Mouse (Mus musculus): ENCODE measurements at regions not wholly inside any gene's neighbourhood (a gene's known extent, or its start where the extent isn't known, plus 50 kb on each side); places are given as distances from the start of the nearest gene placed in this dataset.

GRCm38 (mm10) chr7:69572626-69573394, 793.7 kb downstream of the Nr2f2 start:
- Histone ChIP-seq H3K4me3 (ENCODE audit: low read depth, low read length) (no peak overlapping the region), H3K9ac (ENCODE audit: low read length) (no peak overlapping the region), H3K9me3 (replicated peaks; ENCODE audit: control insufficient read depth, low read length) (no peaks in the 10 kb centered on the region), H3K27ac (ENCODE audit: low read depth, low read length) (no peak overlapping the region; the same call in 1 of the 2 replicates), H3K36me3 (ENCODE audit: control insufficient read depth, insufficient read depth, low read length) (no peaks in the 10 kb centered on the region), H3K27me3 (replicated peaks; ENCODE audit: control insufficient read depth, insufficient read depth, low read length) (no peaks in the 10 kb centered on the region), H3K4me1 (ENCODE audit: control insufficient read depth, insufficient read depth, low read length) (peaks cover 6% of the 10 kb centered on the region; the same call in 1 of the 2 replicates), H3K4me2 (ENCODE audit: low read length) (no peak overlapping the region)
- ATAC-seq = peak; percentile 94
- 14% methylated on average over 7 of the region's 7 CpGs for WGBS
- DNase-seq (ENCODE audit: low spot score) = peak; percentile 87

- 36% methylated on average over 4 of the region's 4 CpGs for WGBS
- Histone ChIP-seq H3K4me3 (ENCODE audit: low read depth, low read length) (no peak overlapping the region), H3K4me1 (ENCODE audit: control insufficient read depth, insufficient read depth, low read length) (peaks cover 3% of the 10 kb centered on the region; the same call in 1 of the 2 replicates), H3K27me3 (replicated peaks; ENCODE audit: control insufficient read depth, insufficient read depth, low read length) (no peaks in the 10 kb centered on the region), H3K4me2 (ENCODE audit: low read length) (no peak overlapping the region), H3K9me3 (replicated peaks; ENCODE audit: control insufficient read depth, low read length) (no peaks in the 10 kb centered on the region), H3K36me3 (ENCODE audit: control insufficient read depth, insufficient read depth, low read length) (no peaks in the 10 kb centered on the region), H3K27ac (ENCODE audit: low read depth, low read length) (no peak overlapping the region), H3K9ac (ENCODE audit: low read length) (no peak overlapping the region)
- ATAC-seq (peak; percentile 37; the same call in 1 of the 2 replicates), DNase-seq (ENCODE audit: low spot score) (peak; percentile 53)
Observed at GRCm38 (mm10) chr7:69566949-69567348, 799.6 kb downstream of the Nr2f2 start.

- no peaks in the 10 kb centered on the region for H3K27me3 ChIP-seq (replicated peaks; ENCODE audit: control insufficient read depth, insufficient read depth, low read length)
- no peak for DNase-seq (ENCODE audit: low spot score)
- no peaks in the 10 kb centered on the region for H3K36me3 ChIP-seq (ENCODE audit: control insufficient read depth, insufficient read depth, low read length)
- no peak overlapping the region for H3K4me2 ChIP-seq (ENCODE audit: low read length)
- no peak overlapping the region for H3K4me3 ChIP-seq (ENCODE audit: low read depth, low read length)
- ATAC-seq = no peak
- peaks cover 2% of the 10 kb centered on the region; the same call in 1 of the 2 replicates for H3K4me1 ChIP-seq (ENCODE audit: control insufficient read depth, insufficient read depth, low read length)
- no peak overlapping the region for H3K27ac ChIP-seq (ENCODE audit: low read depth, low read length)
- H3K9ac ChIP-seq (ENCODE audit: low read length) = no peak overlapping the region
- WGBS = 89% methylated on average over 2 of the region's 2 CpGs
- H3K9me3 ChIP-seq (replicated peaks; ENCODE audit: control insufficient read depth, low read length) = no peaks in the 10 kb centered on the region
Observed at GRCm38 (mm10) chr7:69564432-69564831, 802.1 kb downstream of the Nr2f2 start.

- H3K36me3 ChIP-seq (ENCODE audit: control insufficient read depth, insufficient read depth, low read length) = no peaks in the 10 kb centered on the region
- H3K27me3 ChIP-seq (replicated peaks; ENCODE audit: control insufficient read depth, insufficient read depth, low read length) = no peaks in the 10 kb centered on the region
- DNase-seq (ENCODE audit: low spot score) (no peak), ATAC-seq (no peak)
- H3K4me2 ChIP-seq (ENCODE audit: low read length) = no peak overlapping the region
- H3K27ac ChIP-seq (ENCODE audit: low read depth, low read length) = no peak overlapping the region
- no peaks in the 10 kb centered on the region for H3K9me3 ChIP-seq (replicated peaks; ENCODE audit: control insufficient read depth, low read length)
- no peaks in the 10 kb centered on the region for H3K4me1 ChIP-seq (ENCODE audit: control insufficient read depth, insufficient read depth, low read length)
- 77% methylated on average over 8 of the region's 8 CpGs for WGBS
- H3K4me3 ChIP-seq (ENCODE audit: low read depth, low read length) = no peak overlapping the region
- H3K9ac ChIP-seq (ENCODE audit: low read length) = no peak overlapping the region
Observed at GRCm38 (mm10) chr7:69554776-69555175, 805.7 kb upstream of the Arrdc4 start.

GRCm38 (mm10) chr7:69553981-69554380, 804.9 kb upstream of the Arrdc4 start:
- WGBS = 87% methylated on average over 6 of the region's 6 CpGs
- no peaks in the 10 kb centered on the region for H3K9me3 ChIP-seq (replicated peaks; ENCODE audit: control insufficient read depth, low read length)
- no peaks in the 10 kb centered on the region for H3K36me3 ChIP-seq (ENCODE audit: control insufficient read depth, insufficient read depth, low read length)
- no peaks in the 10 kb centered on the region for H3K4me1 ChIP-seq (ENCODE audit: control insufficient read depth, insufficient read depth, low read length)
- no peak overlapping the region for H3K9ac ChIP-seq (ENCODE audit: low read length)
- H3K4me2 ChIP-seq (ENCODE audit: low read length) = no peak overlapping the region
- DNase-seq (ENCODE audit: low spot score) (no peak), ATAC-seq (no peak)
- H3K27me3 ChIP-seq (replicated peaks; ENCODE audit: control insufficient read depth, insufficient read depth, low read length) = no peaks in the 10 kb centered on the region
- H3K4me3 ChIP-seq (ENCODE audit: low read depth, low read length) = no peak overlapping the region
- H3K27ac ChIP-seq (ENCODE audit: low read depth, low read length) = no peak overlapping the region

- no peak overlapping the region for H3K4me3 ChIP-seq (ENCODE audit: low read depth, low read length)
- no peaks in the 10 kb centered on the region for H3K9me3 ChIP-seq (replicated peaks; ENCODE audit: control insufficient read depth, low read length)
- DNase-seq (ENCODE audit: low spot score) (no peak), ATAC-seq (no peak)
- no peak overlapping the region for H3K27ac ChIP-seq (ENCODE audit: low read depth, low read length)
- no peak overlapping the region for H3K9ac ChIP-seq (ENCODE audit: low read length)
- H3K4me2 ChIP-seq (ENCODE audit: low read length) = no peak overlapping the region
- H3K4me1 ChIP-seq (ENCODE audit: control insufficient read depth, insufficient read depth, low read length) = no peaks in the 10 kb centered on the region
- H3K27me3 ChIP-seq (replicated peaks; ENCODE audit: control insufficient read depth, insufficient read depth, low read length) = no peaks in the 10 kb centered on the region
- 80% methylated on average over 1 of the region's 1 CpGs for WGBS
- H3K36me3 ChIP-seq (ENCODE audit: control insufficient read depth, insufficient read depth, low read length) = no peaks in the 10 kb centered on the region
Observed at GRCm38 (mm10) chr7:69536072-69536471, 787.0 kb upstream of the Arrdc4 start.

- Histone ChIP-seq H3K36me3 (ENCODE audit: control insufficient read depth, insufficient read depth, low read length) (no peaks in the 10 kb centered on the region), H3K4me1 (ENCODE audit: control insufficient read depth, insufficient read depth, low read length) (no peaks in the 10 kb centered on the region), H3K27me3 (replicated peaks; ENCODE audit: control insufficient read depth, insufficient read depth, low read length) (no peaks in the 10 kb centered on the region), H3K4me2 (ENCODE audit: low read length) (no peak overlapping the region), H3K9me3 (replicated peaks; ENCODE audit: control insufficient read depth, low read length) (no peaks in the 10 kb centered on the region), H3K9ac (ENCODE audit: low read length) (no peak overlapping the region), H3K27ac (ENCODE audit: low read depth, low read length) (no peak overlapping the region), H3K4me3 (ENCODE audit: low read depth, low read length) (no peak overlapping the region)
- 85% methylated on average over 2 of the region's 2 CpGs for WGBS
- no peak for DNase-seq (ENCODE audit: low spot score)
- no peak for ATAC-seq
Observed at GRCm38 (mm10) chr7:69513966-69514365, 764.9 kb upstream of the Arrdc4 start.

- Histone ChIP-seq H3K36me3 (ENCODE audit: control insufficient read depth, insufficient read depth, low read length) (no peaks in the 10 kb centered on the region), H3K27ac (ENCODE audit: low read depth, low read length) (no peak overlapping the region), H3K4me1 (ENCODE audit: control insufficient read depth, insufficient read depth, low read length) (no peaks in the 10 kb centered on the region), H3K9ac (ENCODE audit: low read length) (no peak overlapping the region), H3K9me3 (replicated peaks; ENCODE audit: control insufficient read depth, low read length) (no peaks in the 10 kb centered on the region), H3K4me3 (ENCODE audit: low read depth, low read length) (no peak overlapping the region), H3K4me2 (ENCODE audit: low read length) (no peak overlapping the region), H3K27me3 (replicated peaks; ENCODE audit: control insufficient read depth, insufficient read depth, low read length) (no peaks in the 10 kb centered on the region)
- ATAC-seq (no peak; the same call in 1 of the 2 replicates), DNase-seq (ENCODE audit: low spot score) (peak; percentile 31)
- 34% methylated on average over 8 of the region's 8 CpGs for WGBS
Observed at GRCm38 (mm10) chr7:69510389-69510788, 761.3 kb upstream of the Arrdc4 start.

All from forebrain, embryonic 14.5 days (tissue).